Mouse (Mus musculus) forebrain, embryonic 10.5 days (tissue): ENCODE data around the gene Ahdc1. TPM values are rescaled to one million over a fixed set of nuclear protein-coding genes. Genes with fewer than 3 reads are reported as not detected.
A peak's percentile ranks its signal among the peaks of the same experiment; 100 is the strongest.

Experiments used
- DNase-seq: peaks from one replicate; pipeline ENCODE4 v3.0.0-alpha.2; 2017; ENCODE audit warnings: low spot score; ENCODE audit errors: extremely low spot score
- H3K27ac ChIP-seq: fragments of 300-500 bp; sonication (generic); 2 replicates; pipeline ENCODE4 v1.5.1; 2016; ENCODE audit warnings: mild to moderate bottlenecking
- H3K27me3 ChIP-seq: fragments of 300-500 bp; sonication (generic); 2 replicates; pipeline ENCODE4 v1.6.1; 2016; ENCODE audit warnings: mild to moderate bottlenecking; ENCODE audit not compliant: poor library complexity, severe bottlenecking
- H3K36me3 ChIP-seq: fragments of 300-500 bp; sonication (generic); replicated peaks from 2 replicates; pipeline ENCODE4 v1.6.1; 2016; ENCODE audit warnings: mild to moderate bottlenecking, moderate library complexity
- H3K4me1 ChIP-seq: fragments of 300-500 bp; sonication (generic); 2 replicates; pipeline ENCODE4 v1.6.1; 2016
- H3K4me3 ChIP-seq: fragments of 300-500 bp; sonication (generic); 2 replicates; pipeline ENCODE4 v1.5.1; 2016; ENCODE audit warnings: mild to moderate bottlenecking, moderate library complexity
- H3K9me3 ChIP-seq: fragments of 300-500 bp; sonication (generic); 2 replicates; pipeline ENCODE4 v1.6.1; 2016; ENCODE audit warnings: mild to moderate bottlenecking, moderate library complexity
- WGBS: fragments of 180-500 bp; shearing (Covaris S2); methylation state at CpG from one replicate; pipeline ENCODE4 v1.1.7; 2016; 5-methylcytosine and 5-hydroxymethylcytosine counted together
- polyA plus RNA-seq: library from polyadenylated mRNA; unstranded; fragments of >200 nt; fragmentation: Nextera tagmentation; extraction: Ambion mirVana; gene quantifications from 2 replicates; pipeline ENCODE4 v1.2.1, GENCODE M21; 2016

The Ahdc1 gene
- polyA plus RNA-seq, 1 experiment from 2014 or later: 5.8 TPM

DNA sequence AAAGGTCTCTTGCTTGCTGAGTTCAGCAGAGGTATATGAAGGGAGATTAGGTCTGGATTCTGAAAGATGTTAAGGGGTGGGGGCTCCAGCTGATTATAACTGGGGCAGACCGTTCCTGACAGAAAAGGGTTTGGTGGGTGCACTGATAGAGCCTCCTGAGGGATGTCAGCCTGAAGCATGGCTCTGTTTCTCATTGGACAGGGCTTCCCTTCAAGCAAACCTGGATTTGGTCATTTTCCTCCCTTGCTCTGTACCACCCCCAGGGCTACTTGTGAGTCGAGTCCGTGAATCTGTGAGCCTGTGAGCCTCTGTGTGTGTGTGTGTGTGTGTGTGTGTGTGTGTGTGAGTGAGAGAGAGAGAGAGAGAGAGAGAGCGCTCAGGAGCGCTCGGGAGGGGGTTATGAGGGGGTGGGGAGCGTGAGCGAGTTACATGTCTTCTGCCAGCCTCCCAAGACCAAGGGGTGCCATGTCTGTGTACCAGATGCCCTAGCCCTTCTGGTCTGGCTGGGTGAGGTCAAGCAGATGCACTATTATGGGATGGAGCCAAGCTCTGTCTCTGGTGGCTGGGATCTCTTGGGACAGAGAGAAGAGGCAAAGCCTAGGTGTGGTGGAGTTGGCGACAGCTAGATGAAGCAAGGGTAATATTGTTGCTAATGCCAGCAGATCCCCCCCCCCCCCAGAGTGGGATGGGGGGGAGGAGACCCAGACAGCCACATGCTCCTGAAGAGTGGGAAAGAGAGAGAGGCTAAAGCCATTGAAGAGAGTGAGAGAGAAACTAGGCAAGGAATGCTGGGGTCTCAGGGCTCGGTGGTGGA, 4.0 kb downstream of the Ahdc1 start:
- H3K4me1 ChIP-seq: peaks cover 97% of the 10 kb centered on the region
- H3K4me3 ChIP-seq: peak overlapping the region; percentile 95
- DNase-seq: no peak
- WGBS: 35% methylated on average over 10 of the region's 10 CpGs
- H3K27me3 ChIP-seq: peaks cover 11% of the 10 kb centered on the region
- H3K36me3 ChIP-seq: no peaks in the 10 kb centered on the region
- H3K9me3 ChIP-seq: no peaks in the 10 kb centered on the region
- peak overlapping the region; percentile 70; the same call in 1 of the 2 replicates for H3K27ac ChIP-seq

DNA sequence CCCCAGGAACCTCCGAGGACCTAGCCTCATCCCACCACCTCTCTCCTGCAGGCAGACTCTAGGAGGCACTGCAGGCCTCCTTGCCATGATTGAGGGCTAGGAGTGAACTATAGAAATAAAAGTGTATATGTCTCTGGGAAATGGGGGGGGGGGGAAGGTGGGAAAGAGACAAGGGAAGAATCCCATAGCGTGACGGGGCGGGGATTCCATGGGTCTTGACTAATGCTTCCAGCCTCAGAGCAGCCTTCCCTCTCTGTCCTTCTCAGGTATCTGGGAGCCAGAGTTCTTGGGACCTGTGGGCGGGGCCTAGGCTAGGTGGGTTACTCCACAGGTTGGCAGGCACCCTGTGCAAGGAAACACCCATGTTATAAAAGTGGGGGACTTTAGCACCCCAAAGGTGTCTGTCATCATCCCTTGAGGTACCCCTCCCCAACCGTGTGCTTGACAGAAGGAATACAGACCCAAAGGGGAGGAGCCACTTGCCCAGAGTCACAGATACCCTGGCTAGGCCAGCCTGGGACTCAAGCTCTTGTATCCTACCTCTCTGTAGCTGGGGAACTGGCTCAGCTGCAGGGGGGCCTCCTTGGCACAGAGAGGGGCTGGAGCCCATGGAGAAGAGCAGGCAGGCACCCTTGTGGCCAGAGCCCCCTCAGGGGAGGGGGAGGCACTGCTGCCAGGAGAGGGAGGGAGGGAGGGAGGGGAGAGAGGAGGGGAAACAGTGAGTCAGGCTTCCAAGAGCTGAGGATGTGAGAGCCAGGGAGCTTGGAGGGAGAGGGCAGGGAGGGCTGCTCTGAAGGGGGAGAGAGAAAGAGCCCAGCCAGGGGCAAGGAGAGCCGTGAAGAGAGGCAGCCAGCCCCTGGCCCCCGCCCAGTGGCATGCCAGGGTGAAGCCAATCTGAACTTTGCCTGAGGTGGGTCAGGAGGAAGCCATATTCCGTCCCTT, 4.9 kb downstream of the Ahdc1 start:
- H3K4me1 ChIP-seq: peaks cover 97% of the 10 kb centered on the region
- peak overlapping the region; percentile 22; the same call in 1 of the 2 replicates for H3K4me3 ChIP-seq

DNA sequence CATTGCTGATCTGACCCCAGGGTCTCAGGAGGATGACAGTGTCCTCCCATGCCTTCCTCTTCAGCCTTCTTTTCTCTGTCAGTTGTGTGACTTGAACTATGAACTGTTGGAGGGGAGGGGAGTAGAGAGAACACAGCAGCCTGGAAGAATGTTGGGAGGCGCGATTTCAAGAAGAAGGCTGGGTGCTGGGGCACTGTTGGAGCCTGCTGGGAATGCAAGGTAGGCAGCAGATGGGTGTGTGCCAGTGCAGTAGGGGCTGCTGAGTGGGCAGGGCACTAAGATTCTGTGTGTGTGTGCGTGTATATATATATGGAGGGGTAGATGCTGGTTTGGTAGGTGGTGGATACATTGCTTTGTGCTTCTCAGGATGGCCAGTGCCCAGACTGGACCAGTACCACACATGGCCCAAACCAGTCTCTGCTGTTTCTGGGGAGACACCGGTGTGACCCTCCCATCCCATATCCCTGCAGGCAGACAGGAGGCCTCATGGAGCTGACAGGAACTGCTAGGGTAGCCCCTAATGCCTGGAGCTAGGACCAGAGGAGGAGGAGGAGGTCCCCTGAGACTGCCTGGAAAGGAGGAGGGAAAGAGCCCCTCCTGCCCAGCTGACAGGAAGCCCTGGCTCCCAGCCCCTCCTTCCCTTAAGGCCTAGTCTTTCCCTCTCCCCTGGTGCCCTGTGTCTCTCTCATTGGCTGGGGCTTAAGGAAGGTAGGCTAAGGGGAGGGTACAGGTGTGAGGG, 5.8 kb downstream of the Ahdc1 start:
- peak overlapping the region; percentile 70 for H3K27ac ChIP-seq
- H3K4me3 ChIP-seq: no peak overlapping the region
- DNase-seq: no peak
- peaks cover 97% of the 10 kb centered on the region for H3K4me1 ChIP-seq
- 53% methylated on average over 4 of the region's 4 CpGs for WGBS
- H3K27me3 ChIP-seq: no peaks in the 10 kb centered on the region
- no peaks in the 10 kb centered on the region for H3K36me3 ChIP-seq
- H3K9me3 ChIP-seq: no peaks in the 10 kb centered on the region

More for the DNA sequence above, 4.9 kb downstream of the Ahdc1 start:
- no peak for DNase-seq
- WGBS: 32% methylated on average over 9 of the region's 9 CpGs
- peak overlapping the region; percentile 70 for H3K27ac ChIP-seq
- no peaks in the 10 kb centered on the region for H3K9me3 ChIP-seq
- H3K36me3 ChIP-seq: no peaks in the 10 kb centered on the region
- peaks cover 3% of the 10 kb centered on the region for H3K27me3 ChIP-seq

DNA sequence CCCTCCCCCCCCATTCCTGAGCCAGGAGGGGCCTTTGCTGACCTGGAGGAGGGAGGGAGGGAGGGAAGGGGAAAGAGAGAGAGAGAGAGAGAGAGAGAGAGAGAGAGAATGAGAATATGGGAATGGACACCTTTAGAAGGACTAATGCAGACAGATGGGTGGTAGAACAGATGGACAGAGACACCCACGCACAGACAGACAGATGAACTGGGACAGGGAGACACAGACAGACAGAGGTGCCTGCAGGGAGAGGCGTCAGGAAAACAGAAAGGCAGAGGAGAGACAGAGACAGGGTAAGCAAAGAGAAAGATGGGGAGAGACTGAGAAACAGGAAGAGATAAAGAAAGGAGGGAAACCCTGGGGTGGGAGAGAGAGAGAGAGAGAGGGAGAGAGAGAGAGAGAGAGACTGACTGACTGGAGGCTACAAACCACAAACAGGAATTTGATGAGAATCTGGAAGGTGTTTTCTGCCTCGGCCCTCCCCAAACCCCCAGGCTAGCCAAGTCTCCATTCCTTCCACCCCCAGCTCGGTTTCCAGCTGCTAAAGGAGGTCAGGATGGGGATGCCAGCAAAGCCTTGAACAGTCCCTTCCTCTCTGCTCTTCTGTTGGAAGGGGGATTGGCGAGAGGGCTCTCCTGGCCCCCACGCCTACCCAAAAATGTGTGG, 6.7 kb downstream of the Ahdc1 start:
- WGBS: 52% methylated on average over 6 of the region's 6 CpGs

DNA sequence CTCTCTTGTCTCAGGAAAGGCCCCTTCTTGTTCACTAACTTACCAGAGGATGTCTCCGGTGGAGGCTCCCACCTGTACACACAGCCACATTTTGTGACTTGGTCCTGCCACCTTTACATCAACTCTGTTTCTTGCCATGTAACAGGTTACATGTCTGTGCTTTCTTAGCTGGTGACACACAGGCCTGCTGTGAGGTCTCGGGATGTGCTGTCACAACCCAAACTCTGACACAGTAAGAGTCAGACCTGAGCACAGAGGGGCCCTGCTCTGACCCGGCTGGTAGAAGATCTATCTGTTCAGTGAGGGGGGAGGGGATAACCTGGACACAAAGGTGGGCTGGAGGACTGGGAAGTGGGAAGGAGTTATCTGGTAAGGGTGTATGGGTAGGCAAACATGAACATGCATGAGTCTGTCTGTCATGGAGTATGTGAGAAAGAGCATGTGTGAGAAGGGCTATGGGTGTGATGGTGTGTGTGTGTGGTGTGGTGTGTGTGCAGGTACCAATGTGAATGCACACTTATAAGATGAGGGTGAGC, 7.3 kb downstream of the Ahdc1 start:
- peaks cover 97% of the 10 kb centered on the region for H3K4me1 ChIP-seq
- H3K4me3 ChIP-seq: no peak overlapping the region
- WGBS: 79% methylated on average over 3 of the region's 3 CpGs
- H3K9me3 ChIP-seq: no peaks in the 10 kb centered on the region
- H3K27ac ChIP-seq: 0 out of 2 replicates have a peak overlapping the region, but pooled peaks have one; percentile 32
- H3K27me3 ChIP-seq: no peaks in the 10 kb centered on the region
- H3K36me3 ChIP-seq: no peaks in the 10 kb centered on the region
- DNase-seq: no peak

More for the DNA sequence above, 6.7 kb downstream of the Ahdc1 start:
- no peak for DNase-seq
- Histone ChIP-seq H3K4me3 (no peak overlapping the region), H3K9me3 (no peaks in the 10 kb centered on the region), H3K4me1 (peaks cover 97% of the 10 kb centered on the region), H3K36me3 (no peaks in the 10 kb centered on the region), H3K27me3 (no peaks in the 10 kb centered on the region), H3K27ac (peak overlapping the region; percentile 70)

DNA sequence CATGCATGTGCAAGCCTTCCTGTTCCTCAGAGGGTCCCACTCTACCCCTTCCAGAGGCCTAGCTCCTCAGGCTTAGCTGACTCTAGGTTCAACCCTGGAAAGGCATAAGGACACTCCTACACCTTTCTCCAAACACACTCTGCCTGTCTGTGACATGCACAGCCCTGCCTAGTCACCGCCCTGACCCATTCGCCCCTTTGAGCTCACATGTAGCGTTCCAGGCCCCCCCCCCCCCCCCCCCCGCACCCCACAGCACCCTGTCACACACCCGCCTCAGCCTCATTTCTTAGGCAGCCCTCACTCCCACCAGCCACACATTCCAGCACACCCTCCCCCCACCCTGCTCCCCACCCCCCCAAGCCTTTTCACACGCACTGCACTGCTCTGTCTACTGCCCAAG, 9.7 kb downstream of the Ahdc1 start:
- H3K36me3 ChIP-seq: peaks cover 7% of the 10 kb centered on the region
- H3K27ac ChIP-seq: peak overlapping the region; percentile 82
- H3K4me3 ChIP-seq: peak overlapping the region; percentile 45; the same call in 1 of the 2 replicates
- H3K4me1 ChIP-seq: peaks cover 97% of the 10 kb centered on the region
- WGBS: 33% methylated on average over 4 of the region's 6 CpGs
- no peaks in the 10 kb centered on the region for H3K27me3 ChIP-seq
- DNase-seq: no peak
- H3K9me3 ChIP-seq: no peaks in the 10 kb centered on the region

DNA sequence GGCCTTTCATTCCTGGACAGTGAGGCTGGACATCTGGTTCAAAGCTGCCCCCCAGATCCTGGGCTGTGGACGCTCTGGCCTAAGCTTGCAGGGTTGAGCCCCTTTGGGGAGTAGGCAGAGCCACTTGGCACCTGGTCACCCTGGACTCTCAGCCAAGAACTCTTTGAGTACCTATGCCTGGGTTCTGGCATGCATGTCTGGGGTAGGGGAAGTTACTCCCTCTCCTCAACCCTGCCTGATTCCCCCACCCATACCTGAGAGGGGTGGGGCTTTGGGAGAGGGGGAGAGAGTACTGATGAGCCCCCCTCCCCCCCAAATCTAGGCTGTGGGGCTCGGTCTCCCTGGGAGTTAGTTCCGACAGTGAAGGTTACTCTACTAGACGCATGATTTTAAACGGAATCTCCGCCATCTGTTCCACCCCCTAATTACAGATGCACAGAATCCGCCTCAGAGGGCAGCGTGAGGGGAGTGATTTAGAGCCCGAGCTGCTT, 10.2 kb downstream of the Ahdc1 start:
- peak overlapping the region; percentile 45 for H3K4me3 ChIP-seq
- WGBS: 5% methylated on average over 9 of the region's 9 CpGs

DNA sequence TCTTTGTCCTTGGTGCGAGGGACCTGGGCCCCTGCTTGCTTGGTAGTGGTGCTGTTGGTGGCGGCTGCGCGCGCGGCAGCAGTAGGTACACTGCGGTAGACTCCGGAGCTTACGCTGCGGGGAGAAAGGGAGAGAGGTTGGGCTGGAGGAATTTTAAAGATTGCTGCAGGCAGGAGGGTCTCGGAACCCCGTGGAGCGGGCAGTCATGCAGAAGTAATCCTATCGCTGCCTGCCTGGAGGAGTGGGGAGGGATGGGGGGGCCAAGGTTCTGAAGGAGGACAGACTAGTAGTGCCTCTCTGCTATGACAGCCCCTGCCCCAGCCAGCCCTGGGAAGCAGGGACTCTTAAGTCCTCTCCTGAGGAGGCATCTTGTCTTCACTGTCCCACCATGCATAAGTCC, 11.2 kb downstream of the Ahdc1 start:
- peak; percentile 56 for DNase-seq
- 5% methylated on average over 14 of the region's 14 CpGs for WGBS
- Histone ChIP-seq H3K36me3 (peaks cover 14% of the 10 kb centered on the region), H3K9me3 (no peaks in the 10 kb centered on the region), H3K27ac (peak overlapping the region; percentile 82), H3K27me3 (no peaks in the 10 kb centered on the region), H3K4me3 (peak overlapping the region; percentile 45), H3K4me1 (peaks cover 97% of the 10 kb centered on the region)

More for the DNA sequence above, 10.2 kb downstream of the Ahdc1 start:
- Histone ChIP-seq H3K9me3 (no peaks in the 10 kb centered on the region), H3K36me3 (peaks cover 8% of the 10 kb centered on the region), H3K4me1 (peaks cover 97% of the 10 kb centered on the region), H3K27ac (peak overlapping the region; percentile 82), H3K27me3 (no peaks in the 10 kb centered on the region)
- DNase-seq: no peak

DNA sequence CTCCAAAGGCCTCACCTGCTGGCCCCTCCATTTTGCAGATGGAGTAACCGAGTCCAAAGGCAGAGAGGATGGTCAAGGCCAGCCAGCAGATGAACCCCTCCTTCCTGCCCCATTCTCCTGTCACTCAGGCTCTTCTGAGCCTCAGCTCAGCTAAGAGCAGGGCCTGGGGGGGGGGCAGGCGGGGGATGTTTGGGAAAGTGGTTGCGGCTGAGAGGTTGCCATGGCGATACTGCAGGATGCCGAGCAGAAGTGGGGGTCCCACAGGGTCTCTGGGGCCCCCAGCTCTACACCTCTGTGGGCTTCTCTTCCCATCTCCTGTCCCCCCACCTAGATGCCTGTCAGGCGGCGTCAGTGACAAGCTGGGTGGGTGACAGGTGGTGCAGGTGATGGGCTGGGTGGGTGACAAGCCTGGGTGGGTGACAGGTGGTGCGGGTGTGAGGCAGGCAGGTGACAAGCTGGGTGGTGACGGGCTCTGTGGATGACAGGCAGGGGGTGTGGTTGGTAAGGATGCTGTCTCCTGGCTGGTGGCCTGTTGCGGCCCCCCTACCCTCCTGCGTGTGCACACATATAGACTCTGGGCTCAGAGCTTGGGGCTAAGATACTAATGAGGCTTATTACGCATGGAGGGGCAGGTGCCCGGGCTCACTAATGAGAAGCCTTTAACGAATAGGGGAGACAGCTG, 12.0 kb downstream of the Ahdc1 start:
- peak overlapping the region; percentile 45; the same call in 1 of the 2 replicates for H3K4me3 ChIP-seq
- H3K27me3 ChIP-seq: no peaks in the 10 kb centered on the region
- H3K36me3 ChIP-seq: peaks cover 20% of the 10 kb centered on the region
- H3K9me3 ChIP-seq: no peaks in the 10 kb centered on the region
- WGBS: 49% methylated on average over 14 of the region's 14 CpGs
- H3K4me1 ChIP-seq: peaks cover 97% of the 10 kb centered on the region
- DNase-seq: no peak
- peak overlapping the region; percentile 82 for H3K27ac ChIP-seq

DNA sequence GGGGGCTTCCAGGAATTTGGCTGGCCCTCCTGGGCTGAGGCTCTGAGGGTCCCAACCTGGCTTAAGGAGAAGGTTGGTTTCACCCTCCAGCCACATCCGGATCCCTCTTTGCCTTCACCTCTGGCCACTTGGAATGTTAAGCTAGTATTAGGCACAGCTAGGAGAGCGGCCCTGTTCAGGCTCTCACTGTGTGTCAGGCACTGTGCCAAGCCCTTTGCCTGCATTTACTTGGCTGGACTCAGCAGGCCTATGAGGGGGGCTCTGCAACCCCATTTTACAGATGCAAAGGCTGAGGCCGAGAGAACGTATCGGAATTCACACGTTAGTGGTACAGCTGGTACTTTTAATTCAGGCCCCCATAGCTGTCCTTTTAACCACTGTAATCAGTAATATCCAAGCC, 12.6 kb downstream of the Ahdc1 start:
- no peaks in the 10 kb centered on the region for H3K27me3 ChIP-seq
- H3K9me3 ChIP-seq: no peaks in the 10 kb centered on the region
- peaks cover 24% of the 10 kb centered on the region for H3K36me3 ChIP-seq
- H3K4me1 ChIP-seq: peaks cover 97% of the 10 kb centered on the region
- peak overlapping the region; percentile 82; the same call in 1 of the 2 replicates for H3K27ac ChIP-seq
- H3K4me3 ChIP-seq: peak overlapping the region; percentile 45
- DNase-seq: no peak
- WGBS: 77% methylated on average over 6 of the region's 6 CpGs

DNA sequence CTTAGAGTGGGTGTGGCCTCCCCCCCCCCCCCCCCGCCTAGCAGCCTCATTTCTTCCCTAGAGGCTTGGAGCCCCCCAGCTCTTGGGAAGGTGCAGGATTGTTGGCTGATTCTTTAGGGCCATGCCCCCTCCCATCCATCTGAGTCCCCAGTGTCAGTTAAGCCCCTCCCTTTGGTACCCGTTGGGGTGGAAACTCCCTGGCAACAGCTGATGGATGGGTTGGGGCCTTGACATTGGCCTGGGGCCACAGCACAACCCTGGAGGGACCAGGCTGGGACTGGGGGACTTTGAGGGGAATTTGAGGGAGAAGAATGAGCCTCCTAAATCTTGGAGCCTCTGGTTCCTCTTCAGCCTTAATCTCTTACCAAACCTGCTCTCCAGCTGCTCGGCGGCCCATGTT, 13.3 kb downstream of the Ahdc1 start:
- Histone ChIP-seq H3K27me3 (no peaks in the 10 kb centered on the region), H3K36me3 (peaks cover 24% of the 10 kb centered on the region), H3K4me1 (peaks cover 99% of the 10 kb centered on the region), H3K9me3 (no peaks in the 10 kb centered on the region), H3K27ac (peak overlapping the region; percentile 74), H3K4me3 (no peak overlapping the region)
- no peak for DNase-seq
- WGBS: 26% methylated on average over 4 of the region's 4 CpGs
